Mouse (Mus musculus) forebrain, embryonic 16.5 days (tissue): ENCODE data around the gene Pard6b. TPM values are rescaled to one million over a fixed set of nuclear protein-coding genes. Genes with fewer than 3 reads are reported as not detected.

Source experiments
- microRNA-seq: library from miRNA; unstranded; fragments of <30 nt; microRNA quantifications from one replicate; pipeline ENCODE4, GENCODE M21; 2017
- polyA plus RNA-seq: library from polyadenylated mRNA; unstranded; fragments of >200 nt; fragmentation: Nextera tagmentation; extraction: Ambion mirVana; gene quantifications from 2 replicates; pipeline ENCODE4 v1.2.1, GENCODE M21; 2015

Pard6b gene
- polyA plus RNA-seq, 1 experiment from 2014 or later, result 6.2 TPM

Small RNA genes lying within 50 kb of the gene (microRNA-seq; reads per million reads assigned to microRNA genes)
- not detected for gene Gm24327

Other genes starting within 250 kb of the Pard6b start
- gene Ptpn1, start 148.9 kb upstream of the Pard6b start, polyA plus RNA-seq, result 87.3 and 97.1 TPM in 2 replicates
- gene Ripor3, start 70.4 kb upstream of the Pard6b start, polyA plus RNA-seq, result 0.26 and 0.37 TPM in 2 replicates
- 2.8 and 3.6 TPM in 2 replicates for gene Adnp, start 126.1 kb downstream of the Pard6b start, polyA plus RNA-seq
- 23.8 and 24.4 TPM in 2 replicates for gene Gm20716, start 149.4 kb downstream of the Pard6b start, polyA plus RNA-seq
- 56.1 and 65.9 TPM in 2 replicates for gene Dpm1, start 149.6 kb downstream of the Pard6b start, polyA plus RNA-seq
- gene Mocs3, start 149.6 kb downstream of the Pard6b start, polyA plus RNA-seq, result 6.9 and 7.7 TPM in 2 replicates
- gene Kcng1, start 200.7 kb downstream of the Pard6b start, polyA plus RNA-seq, result 15.3 and 16.1 TPM in 2 replicates